Mouse (Mus musculus) kidney, postnatal 10 days (tissue): ENCODE measurements around the gene Zfp36l1.

Experiments used
- DNase-seq: peaks from one replicate; pipeline ENCODE4 v3.0.0; 2021; ENCODE audit warnings: mixed read lengths

Gene Zfp36l1

GRCm38 (mm10) chr12:80130558-80131358 is 17.9 kb upstream of the Zfp36l1 start:
- peak; percentile 70 for DNase-seq

DNA sequence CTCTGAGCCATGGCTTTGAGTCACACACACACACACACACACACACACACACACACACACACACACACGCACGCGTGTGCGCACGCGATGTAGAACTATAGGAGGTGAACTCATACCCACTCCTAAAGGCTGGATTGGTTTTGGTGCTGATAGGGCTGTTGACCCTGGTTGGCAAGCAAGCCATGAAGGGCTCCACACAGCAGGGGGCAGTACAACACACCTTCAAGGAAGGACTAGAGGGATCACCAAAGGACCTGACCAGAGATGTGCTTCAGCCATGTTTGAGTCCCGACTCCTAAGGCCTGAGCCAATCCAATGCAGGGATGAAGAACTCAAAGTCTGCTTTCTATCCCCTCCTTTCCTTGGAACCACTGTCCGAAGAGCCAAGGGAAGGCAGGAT is 16.7 kb upstream of the Zfp36l1 start:
- peak; percentile 62 for DNase-seq

DNA sequence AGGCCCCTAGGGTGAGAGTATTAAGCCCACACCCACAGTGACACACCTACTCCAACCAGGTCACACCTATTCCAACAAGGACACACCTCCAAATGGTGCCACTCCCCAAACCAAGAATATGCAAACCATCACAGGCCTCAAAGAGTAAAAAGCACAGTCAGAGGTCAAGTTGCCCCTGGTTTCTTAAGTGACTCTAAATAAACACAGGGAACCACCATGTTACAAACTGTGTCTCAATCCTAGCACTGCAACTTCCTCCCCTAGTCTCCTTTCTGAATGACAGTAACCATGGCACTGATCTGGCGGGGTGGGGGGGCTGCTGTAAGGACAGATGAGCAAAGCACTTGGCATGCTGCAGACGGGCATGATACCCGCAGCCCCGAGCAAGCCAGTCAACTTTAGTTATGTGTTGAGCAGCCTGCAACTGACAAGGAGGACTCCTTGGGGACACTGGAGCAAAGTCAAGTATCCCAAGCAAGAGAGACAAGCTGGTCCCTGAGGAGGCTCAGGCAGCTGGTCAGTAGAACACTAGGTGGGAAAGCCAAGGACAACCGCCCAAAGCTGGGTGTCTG is 14.5 kb upstream of the Zfp36l1 start:
- no peak for DNase-seq

GRCm38 (mm10) chr12:80125316-80125715 is 12.5 kb upstream of the Zfp36l1 start:
- DNase-seq: no peak

DNA sequence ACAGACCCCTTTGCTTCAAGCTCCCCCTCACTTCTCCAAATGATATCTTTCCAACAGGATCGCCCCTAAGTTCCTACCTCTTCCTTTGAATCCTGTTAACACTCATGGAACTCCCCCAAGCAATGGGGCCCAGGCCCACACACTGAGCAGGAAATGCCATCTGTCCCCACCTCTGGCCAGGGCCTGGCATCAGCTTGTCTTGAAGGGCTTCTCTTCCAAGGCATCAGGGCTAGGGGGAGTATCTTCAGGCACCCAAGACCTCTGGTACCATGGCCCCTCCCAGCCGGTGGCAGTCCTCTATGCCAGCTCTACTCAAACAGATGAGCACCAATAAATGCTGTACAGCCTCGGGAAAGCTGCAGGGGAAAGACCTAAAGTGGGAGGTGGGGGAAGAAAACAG is 11.9 kb upstream of the Zfp36l1 start:
- no peak for DNase-seq

DNA sequence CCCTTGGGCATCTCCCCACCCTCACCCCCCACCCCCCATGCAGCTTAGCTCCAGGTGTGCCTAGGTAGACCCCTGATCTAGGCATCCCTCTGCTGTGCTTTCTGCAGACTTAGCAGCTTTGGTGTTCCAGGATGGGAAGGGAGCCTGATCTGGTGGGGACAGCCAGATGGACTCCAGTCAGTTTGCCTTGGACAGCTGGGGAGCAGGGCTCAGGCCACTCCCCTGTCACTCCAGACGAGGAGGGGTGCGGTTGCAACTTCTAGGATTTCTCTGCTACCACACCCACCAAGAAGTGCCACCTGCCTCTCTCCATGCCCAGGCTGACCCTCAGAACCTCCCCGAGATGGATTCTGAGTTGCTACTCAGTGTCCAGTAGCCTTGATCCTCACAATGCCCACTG is 11.4 kb upstream of the Zfp36l1 start:
- no peak for DNase-seq

DNA sequence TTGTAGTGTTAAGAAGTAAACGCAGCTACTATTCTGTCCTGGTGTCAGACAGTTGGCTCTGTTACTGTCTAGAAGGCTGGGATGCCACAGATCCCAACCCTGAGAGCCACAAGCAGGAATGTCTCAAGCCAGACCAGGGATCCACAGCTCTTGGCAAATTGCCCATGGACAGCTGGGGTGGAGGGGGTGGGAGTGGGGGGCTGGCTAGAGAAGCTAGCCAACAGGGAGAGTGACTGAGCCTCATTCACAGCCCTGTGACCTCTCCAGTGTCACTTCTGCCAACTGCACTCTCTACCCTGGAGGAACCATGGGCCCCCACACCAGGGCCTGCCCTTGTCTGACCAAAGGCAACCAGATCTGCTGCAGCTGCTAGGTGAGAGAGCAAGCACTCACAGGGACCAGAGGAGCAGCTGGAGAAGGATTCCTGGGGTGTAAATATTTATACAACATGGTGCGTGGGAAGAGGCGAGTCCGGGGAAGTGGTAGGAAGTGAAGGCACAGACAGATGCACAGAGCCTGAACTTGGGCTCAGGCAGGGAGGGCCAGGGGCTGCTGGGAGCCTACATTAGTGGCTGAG is 10.5 kb upstream of the Zfp36l1 start:
- peak; percentile 67 for DNase-seq

- no peak for DNase-seq
Observed at GRCm38 (mm10) chr12:80121438-80121837, 8.6 kb upstream of the Zfp36l1 start.

GRCm38 (mm10) chr12:80118588-80118987 is 5.8 kb upstream of the Zfp36l1 start:
- DNase-seq: no peak

DNA sequence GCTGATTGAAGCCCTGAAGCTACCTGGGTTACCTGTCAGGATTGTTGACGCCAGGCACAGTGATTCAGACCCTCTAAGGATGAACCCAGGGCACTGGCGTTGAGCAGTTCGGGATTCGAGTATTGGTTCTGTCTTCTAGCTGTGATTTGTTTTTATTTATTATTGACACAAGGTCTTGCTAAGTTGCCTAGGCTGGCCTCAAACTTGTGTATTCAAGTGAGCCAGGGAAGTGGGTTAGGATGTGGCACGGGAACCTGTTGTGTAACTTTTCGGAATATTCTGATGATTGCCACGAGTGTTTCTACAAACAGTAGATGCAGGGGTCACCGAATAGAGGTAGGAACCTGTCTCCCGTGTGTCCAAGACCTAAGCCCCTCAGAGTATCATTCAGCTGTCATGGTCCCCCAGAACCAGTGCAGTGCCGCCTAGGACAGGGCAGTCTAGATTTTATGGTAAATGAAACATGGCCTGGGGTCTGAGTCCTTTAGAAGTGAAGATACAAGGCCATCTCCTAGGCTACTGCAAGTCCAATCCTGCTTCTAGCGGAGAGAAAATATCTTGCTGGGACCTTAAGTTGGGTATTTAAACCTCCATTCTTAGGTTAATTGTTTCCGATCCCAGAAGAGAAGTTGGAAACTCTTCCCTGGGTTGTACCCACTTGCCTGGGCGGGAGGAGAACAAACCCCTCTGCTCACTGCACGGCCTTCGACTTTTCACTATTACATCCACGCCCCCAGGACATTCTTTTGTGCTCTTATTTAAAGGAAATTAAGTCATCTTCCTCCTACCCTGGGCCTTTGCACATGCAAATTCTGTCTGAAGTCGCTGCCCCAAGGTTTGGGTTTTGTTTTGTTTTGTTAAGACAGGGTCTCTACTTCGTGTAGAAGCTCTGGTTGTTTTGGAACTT is 3.6 kb upstream of the Zfp36l1 start:
- DNase-seq: no peak

GRCm38 (mm10) chr12:80115863-80116194 is 3.0 kb upstream of the Zfp36l1 start:
- no peak for DNase-seq

- peak; percentile 92 for DNase-seq
Observed at GRCm38 (mm10) chr12:80115142-80115862, 2.5 kb upstream of the Zfp36l1 start.

- no peak for DNase-seq
Observed at GRCm38 (mm10) chr12:80114892-80115141, 2.0 kb upstream of the Zfp36l1 start.

DNA sequence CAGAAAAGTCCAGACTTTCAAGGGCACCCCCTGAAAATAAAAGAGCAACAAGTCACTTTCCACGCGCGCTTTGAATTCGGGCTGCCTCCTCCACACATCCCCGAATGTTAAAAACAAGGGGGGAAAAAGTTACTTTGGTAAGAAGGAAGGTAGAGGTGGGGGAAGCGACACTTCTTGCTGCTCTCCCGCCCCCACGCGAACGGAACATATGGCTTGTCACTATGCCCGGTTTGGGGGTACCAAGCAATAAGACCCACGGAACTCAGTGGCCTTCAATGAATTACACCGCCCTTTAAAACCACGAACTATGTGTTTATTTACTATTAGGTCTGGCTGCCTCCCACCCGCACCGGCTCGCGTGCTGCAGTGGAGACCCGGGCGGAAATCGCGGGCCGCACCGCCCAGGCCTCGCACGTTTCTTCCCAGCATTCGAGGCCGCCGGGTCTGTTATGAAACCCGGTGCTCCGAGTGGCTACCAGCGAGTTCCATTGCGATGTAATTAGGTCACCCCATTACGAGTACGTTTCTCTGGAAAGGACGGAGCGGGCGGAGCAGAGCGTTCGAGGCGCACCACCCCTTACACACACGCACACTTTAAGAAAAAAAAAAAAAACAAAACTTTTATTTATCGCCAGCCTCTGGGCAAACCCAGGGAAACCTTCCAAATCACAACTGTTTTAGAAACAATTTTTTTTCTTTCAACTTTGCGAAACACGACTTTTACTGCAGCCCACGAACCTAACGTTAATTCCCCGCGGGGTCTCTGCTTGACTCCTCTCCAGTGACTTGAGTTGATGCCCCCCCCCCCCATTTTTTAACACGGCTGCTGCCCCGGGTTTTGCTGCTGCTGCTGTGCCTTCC is 1.4 kb upstream of the Zfp36l1 start:
- DNase-seq: peak; percentile 86

GRCm38 (mm10) chr12:80113586-80114021 is 791 bp upstream of the Zfp36l1 start:
- DNase-seq: peak; percentile 80

DNA sequence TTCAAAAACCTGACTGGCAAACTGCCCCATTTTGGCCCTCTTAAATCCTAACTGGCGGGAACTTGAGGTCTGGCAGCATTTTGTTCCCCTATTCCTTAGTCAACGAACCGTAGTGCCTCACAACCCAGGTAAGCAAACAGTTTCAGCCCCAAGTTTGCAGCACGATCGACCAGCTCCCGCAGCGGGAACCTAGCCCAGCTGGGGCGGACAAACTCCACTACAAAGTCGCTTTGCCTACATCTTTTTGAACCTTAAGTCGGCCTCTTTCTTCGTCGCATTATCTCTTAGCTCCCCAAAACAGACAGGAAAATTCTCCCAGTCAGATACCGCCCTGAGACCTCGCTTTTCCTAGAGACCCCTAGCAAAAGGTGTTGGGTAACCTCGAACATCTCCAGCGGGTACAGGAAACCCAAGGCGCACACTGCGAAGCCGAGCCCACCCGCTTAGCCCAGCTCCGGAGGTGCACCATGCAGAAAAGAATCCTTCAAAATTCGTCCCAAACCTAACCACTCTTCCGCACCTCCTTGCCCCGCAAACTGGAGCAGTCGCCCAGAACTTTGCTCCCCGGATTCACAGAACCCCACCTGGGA is 647 bp downstream of the Zfp36l1 start:
- DNase-seq: no peak

DNA sequence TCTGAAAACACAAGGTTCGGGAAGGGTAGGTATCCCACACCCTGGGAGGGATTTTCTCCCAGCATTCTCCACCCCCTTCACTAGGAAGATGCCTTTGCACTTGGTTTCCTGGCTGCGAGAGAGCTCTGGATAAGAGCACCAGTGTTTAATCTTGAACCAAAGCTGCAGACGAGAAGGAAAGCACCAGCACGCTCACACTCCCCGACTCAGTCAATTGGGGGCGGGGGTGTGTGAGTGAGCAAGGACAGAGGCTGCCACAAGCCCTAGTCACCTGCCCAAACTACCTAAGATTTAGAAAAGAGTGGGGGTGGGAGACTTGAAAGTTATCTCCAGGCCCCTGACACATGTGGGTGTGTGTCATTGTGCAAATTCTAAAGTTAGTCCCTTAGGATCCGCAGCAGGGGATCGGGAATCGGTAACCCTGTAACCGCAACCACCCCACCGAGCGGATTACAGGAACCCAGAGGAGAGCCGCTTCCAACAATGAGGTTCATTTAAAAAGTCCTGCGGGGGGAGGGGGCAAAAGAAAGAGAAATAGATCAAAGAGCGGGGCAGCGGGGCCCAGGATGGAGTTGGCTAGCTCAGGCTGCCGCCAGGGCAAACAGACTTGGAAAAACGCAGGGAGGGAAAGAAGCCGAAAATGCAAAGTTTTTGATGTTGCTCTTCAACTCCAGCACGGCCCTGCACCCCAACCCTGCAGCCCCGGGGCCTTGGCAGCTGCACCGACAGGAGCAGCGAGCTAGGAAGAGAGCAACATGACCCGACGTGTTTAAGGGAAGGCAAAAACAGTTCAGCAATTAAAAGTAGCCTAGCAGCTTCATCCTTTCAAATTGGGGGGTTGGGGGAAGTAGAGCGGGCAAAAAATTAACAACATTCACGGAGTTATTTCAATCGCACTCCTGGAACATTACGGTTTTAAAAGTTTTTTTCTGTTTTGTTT is 1.4 kb downstream of the Zfp36l1 start:
- DNase-seq: peak; percentile 63

- DNase-seq: no peak
Observed at GRCm38 (mm10) chr12:80110546-80110870, 2.3 kb downstream of the Zfp36l1 start.

- DNase-seq: peak; percentile 68
Observed at GRCm38 (mm10) chr12:80109753-80110545, 2.9 kb downstream of the Zfp36l1 start.
